Mouse (Mus musculus) mesoderm, embryonic 11.5 days (tissue): ENCODE measurements around the gene Hivep3.

ENCODE experiments used
- DNase-seq: peaks from one replicate; pipeline ENCODE4 v3.0.0-alpha.2; 2012; ENCODE audit warnings: low read depth, low spot score

The Hivep3 gene

GRCm38 (mm10) chr4:119815133-119815792, 81.7 kb downstream of the Hivep3 start:
- DNase-seq: no peak

GRCm38 (mm10) chr4:119815793-119816161, 82.2 kb downstream of the Hivep3 start:
- DNase-seq: no peak

GRCm38 (mm10) chr4:119816620-119817356, 83.2 kb downstream of the Hivep3 start:
- peak; percentile 34 for DNase-seq

- DNase-seq: no peak
Observed at GRCm38 (mm10) chr4:119825956-119826355, 92.4 kb downstream of the Hivep3 start.

- DNase-seq: no peak
Observed at GRCm38 (mm10) chr4:119828386-119828785, 94.8 kb downstream of the Hivep3 start.

GRCm38 (mm10) chr4:119828996-119829395, 95.4 kb downstream of the Hivep3 start:
- no peak for DNase-seq

GRCm38 (mm10) chr4:119833333-119833732, 99.7 kb downstream of the Hivep3 start:
- no peak for DNase-seq

GRCm38 (mm10) chr4:119833884-119834283, 100.3 kb downstream of the Hivep3 start:
- no peak for DNase-seq

GRCm38 (mm10) chr4:119836181-119836580, 102.6 kb downstream of the Hivep3 start:
- no peak for DNase-seq

GRCm38 (mm10) chr4:119837505-119838065, 104.0 kb downstream of the Hivep3 start:
- DNase-seq: no peak

GRCm38 (mm10) chr4:119838308-119838707, 104.7 kb downstream of the Hivep3 start:
- no peak for DNase-seq

- DNase-seq: no peak
Observed at GRCm38 (mm10) chr4:119843294-119843693, 109.7 kb downstream of the Hivep3 start.

- DNase-seq: no peak
Observed at GRCm38 (mm10) chr4:119844267-119844666, 110.7 kb downstream of the Hivep3 start.

GRCm38 (mm10) chr4:119845596-119846161, 112.1 kb downstream of the Hivep3 start:
- DNase-seq: no peak

GRCm38 (mm10) chr4:119852483-119852882, 118.9 kb downstream of the Hivep3 start:
- no peak for DNase-seq

- no peak for DNase-seq
Observed at GRCm38 (mm10) chr4:119854307-119855144, 120.9 kb downstream of the Hivep3 start.

- no peak for DNase-seq
Observed at GRCm38 (mm10) chr4:119859454-119859853, 125.9 kb downstream of the Hivep3 start.

- DNase-seq: no peak
Observed at GRCm38 (mm10) chr4:119861001-119861400, 127.4 kb downstream of the Hivep3 start.

GRCm38 (mm10) chr4:119865827-119866455, 132.4 kb downstream of the Hivep3 start:
- DNase-seq: no peak

- DNase-seq: no peak
Observed at GRCm38 (mm10) chr4:119867132-119867531, 133.5 kb downstream of the Hivep3 start.

- no peak for DNase-seq
Observed at GRCm38 (mm10) chr4:119870411-119870810, 136.8 kb downstream of the Hivep3 start.
